Mouse (Mus musculus) embryonic fibroblast, embryonic 13.5 days (primary cell): Measurements from ENCODE around the gene Rbl2.

Experiments
- CTCF ChIP-seq: IDR thresholded peaks from 2 replicates; pipeline ENCODE4 v1.5.1; 2011; ENCODE audit warnings: mild to moderate bottlenecking, control low read depth, low read length, moderate library complexity, borderline replicate concordance; ENCODE audit not compliant: insufficient read depth
- POLR2A ChIP-seq: IDR thresholded peaks from 2 replicates; pipeline ENCODE4 v1.6.1; 2011; ENCODE audit warnings: low read depth, mild to moderate bottlenecking, control low read depth, low read length, moderate library complexity

DNA sequence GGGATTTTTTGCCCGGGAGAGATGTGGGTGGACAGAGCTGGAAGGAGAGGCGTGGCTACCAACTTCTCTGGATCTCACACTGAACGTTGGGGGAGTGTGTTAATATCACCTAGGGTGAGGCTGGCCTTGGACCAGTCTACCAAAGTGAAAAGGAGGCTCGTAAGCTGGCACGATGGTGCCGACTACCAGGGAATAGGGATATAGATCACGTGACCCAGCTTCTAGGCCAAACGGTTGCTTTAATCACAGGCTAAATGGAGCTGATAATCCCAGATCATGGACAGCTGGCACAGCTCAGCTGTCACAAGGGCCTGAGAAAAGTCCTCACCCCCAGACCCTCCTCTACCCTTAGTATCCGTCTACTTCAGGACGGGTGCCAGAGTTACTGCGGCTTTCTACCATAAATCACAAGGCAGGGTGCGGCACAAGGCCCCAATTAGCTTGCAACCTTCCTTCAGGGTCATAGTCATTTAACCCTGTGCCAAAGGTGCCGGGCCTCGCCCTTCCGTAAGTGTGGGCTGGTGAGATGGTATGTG is 78.9 kb downstream of the Rbl2 start:
- TF ChIP-seq CTCF, result no peak
- no peak for TF ChIP-seq POLR2A
